In the genomic region with DNA sequence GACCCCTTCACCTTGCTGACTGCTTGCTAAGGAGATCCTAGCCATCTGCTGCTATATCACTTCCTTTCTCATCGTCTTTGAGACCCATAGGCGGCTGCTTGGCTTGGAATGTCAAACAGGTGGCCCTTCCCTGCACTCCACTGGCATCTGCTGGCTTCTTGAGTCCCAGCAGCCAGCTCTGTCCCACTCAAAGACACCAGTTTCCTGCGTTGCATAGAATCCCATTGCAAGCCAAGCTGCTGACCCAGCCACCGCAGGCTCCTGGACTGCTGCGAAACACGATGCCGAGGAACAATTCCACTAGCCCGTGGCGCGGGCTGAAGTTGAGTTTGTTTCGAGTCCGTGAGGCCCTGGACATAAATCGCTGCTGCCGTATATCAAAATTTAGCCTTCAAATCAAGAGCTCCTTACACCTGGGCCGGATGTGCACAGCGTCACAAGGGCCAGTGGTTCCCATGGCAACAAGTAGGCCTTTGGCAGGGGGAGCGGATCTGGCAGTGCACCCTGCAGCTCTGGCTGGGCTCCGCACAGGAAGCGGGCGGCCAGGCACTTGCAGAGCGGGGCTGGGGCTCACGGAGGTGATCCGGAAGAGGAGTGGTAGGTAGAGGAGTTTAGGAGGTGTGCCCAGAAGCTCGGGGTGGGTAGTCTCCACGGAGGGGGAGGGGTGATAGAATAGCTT, we compare ENCODE assay signal across 8 mouse cellular contexts. TPM values are rescaled to one million over a fixed set of nuclear protein-coding genes. Genes with fewer than 3 reads are reported as not detected.
DNase-seq lines count a peak whose midpoint lies in the region; ATAC-seq and TF ChIP-seq lines count a peak whose summit lies in the region.

Fndc11 (plus strand) TSS at position 476 of the 679 bp plus-strand sequence.

- peak within 1 kb of the TSS; percentile 62 for H3K4me2 ChIP-seq in hindbrain, embryonic 15.5 days
- H3K4me2 ChIP-seq in lung, postnatal 0 days (replicated peaks; ENCODE audit: low read depth, low read length) = peak within 1 kb of the TSS; percentile 43

- peak; percentile 92 for DNase-seq in MN1 (ENCODE audit: low spot score)
- peak; percentile 70 to 72 for DNase-seq in cerebellum, postnatal 14 days
- DNase-seq in frontal cortex, postnatal 36 days (ENCODE audit: low spot score in 2 of 2) = peak; percentile 28 to 44
- peak; percentile 37 to 42 for DNase-seq in layer of hippocampus, postnatal 25 days (ENCODE audit: extremely low spot score in 1 of 2, low spot score in 1 of 2)
- DNase-seq in lung, postnatal 0 days (ENCODE audit: low spot score) = peak; percentile 93
- peak; percentile 71 for DNase-seq in ovary, postnatal 14 days (ENCODE audit: low spot score)
- DNase-seq in thymus, postnatal 10 days (ENCODE audit: low spot score in 2 of 2) = peak; percentile 90 to 94

- H3K36me3 ChIP-seq in hindbrain, embryonic 15.5 days = no peaks in the 10 kb centered on the region
- no peaks in the 10 kb centered on the region for H3K36me3 ChIP-seq in lung, postnatal 0 days (ENCODE audit: insufficient read depth, low read length)

- 0 out of 2 replicates have a peak, but pooled peaks have one; percentile 6 for TF ChIP-seq EP300 in lung, postnatal 0 days (IDR thresholded peaks at IDR 0.05)

- 3% methylated on average over 25 of the region's 25 CpGs for WGBS in hindbrain, embryonic 15.5 days
- 1% methylated on average over 25 of the region's 25 CpGs for WGBS in lung, postnatal 0 days

- peaks cover 14% of the 10 kb centered on the region for H3K4me1 ChIP-seq in hindbrain, embryonic 15.5 days (replicated peaks)
- peaks cover 12% of the 10 kb centered on the region; the same call in 1 of the 2 replicates for H3K4me1 ChIP-seq in lung, postnatal 0 days (ENCODE audit: insufficient read depth, low read depth, low read length)

- H3K27me3 ChIP-seq in hindbrain, embryonic 15.5 days = 0 out of 2 replicates have a peak, but pooled peaks cover 2% of the 10 kb centered on the region
- H3K27me3 ChIP-seq in lung, postnatal 0 days (replicated peaks; ENCODE audit: insufficient read depth, low read length) = no peaks in the 10 kb centered on the region

- ATAC-seq in hindbrain, embryonic 15.5 days (ENCODE audit: low FRiP score, low read depth) = peak; percentile 88
- peak; percentile 98 for ATAC-seq in lung, postnatal 0 days

- TF ChIP-seq CTCF in lung, postnatal 0 days (IDR thresholded peaks at IDR 0.05) = peak; percentile 63

- H3K27ac ChIP-seq in hindbrain, embryonic 15.5 days (replicated peaks) = peak within 1 kb of the TSS; percentile 49
- H3K27ac ChIP-seq in lung, postnatal 0 days (ENCODE audit: low read length) = peak within 1 kb of the TSS; percentile 83

- no peaks in the 10 kb centered on the region for H3K9me3 ChIP-seq in hindbrain, embryonic 15.5 days
- no peaks in the 10 kb centered on the region for H3K9me3 ChIP-seq in lung, postnatal 0 days (ENCODE audit: low read length)

- peak within 1 kb of the TSS; percentile 29 for H3K4me3 ChIP-seq in hindbrain, embryonic 15.5 days
- H3K4me3 ChIP-seq in lung, postnatal 0 days (ENCODE audit: low read depth, low read length) = peak within 1 kb of the TSS; percentile 12; the same call in 1 of the 2 replicates

- peak within 1 kb of the TSS; percentile 11; the same call in 1 of the 2 replicates for H3K9ac ChIP-seq in hindbrain, embryonic 15.5 days
- H3K9ac ChIP-seq in lung, postnatal 0 days (replicated peaks; ENCODE audit: low read depth) = no peak within 1 kb of the TSS

RNA-seq across cellular contexts. Expression of gene Fndc11, which starts in this region (rescaled TPM):
- 0.14 and 0.26 TPM in 2 replicates for polyA plus RNA-seq in hindbrain, embryonic 15.5 days (2015; fragmentation: Nextera tagmentation; extraction: Ambion mirVana)
- not detected for total RNA-seq in layer of hippocampus, postnatal 25 days (2021)
- polyA plus RNA-seq in lung, postnatal 0 days (2015; fragmentation: Nextera tagmentation; extraction: Ambion mirVana) = 0.86 and 0.91 TPM in 2 replicates

Comparison
In these comparisons a context has a peak if more than half of its experiments do, and no peak if none do; other contexts are left out.
1. Peak in every context shown above with its lines: DNase-seq, ATAC-seq, H3K4me3 ChIP-seq and H3K27ac ChIP-seq.
2. Peak in ATAC-seq, H3K4me3 ChIP-seq, H3K27ac ChIP-seq, H3K9ac ChIP-seq and H3K4me2 ChIP-seq in hindbrain, embryonic 15.5 days; RNA of the gene not detected or under 1 TPM.
3. Peak in DNase-seq in layer of hippocampus, postnatal 25 days; RNA of the gene not detected or under 1 TPM.
4. Peak in DNase-seq, ATAC-seq, H3K4me3 ChIP-seq, H3K27ac ChIP-seq and H3K4me2 ChIP-seq in lung, postnatal 0 days; RNA of the gene not detected or under 1 TPM.
5. DNase-seq: peak in every context shown above with its lines; median percentile 93 in lung, postnatal 0 days; 92 in MN1; 92 in thymus, postnatal 10 days; 71 in cerebellum, postnatal 14 days; 71 in ovary, postnatal 14 days; 40 in layer of hippocampus, postnatal 25 days; 36 in frontal cortex, postnatal 36 days.